Mouse (Mus musculus) effector memory CD4-positive, alpha-beta T cell, adult 5 months (primary cell): ENCODE data around the gene Ccl8. TPM values are rescaled to one million over a fixed set of nuclear protein-coding genes. Genes with fewer than 3 reads are reported as not detected.

ENCODE experiments used
- polyA plus RNA-seq: library from polyadenylated mRNA; unstranded; fragments of 100-300 nt; shearing (Covaris generic); gene quantifications from one replicate; pipeline ENCODE4 v1.2.1, GENCODE M21; 2017

The Ccl8 gene
- polyA plus RNA-seq = not detected

DNA sequence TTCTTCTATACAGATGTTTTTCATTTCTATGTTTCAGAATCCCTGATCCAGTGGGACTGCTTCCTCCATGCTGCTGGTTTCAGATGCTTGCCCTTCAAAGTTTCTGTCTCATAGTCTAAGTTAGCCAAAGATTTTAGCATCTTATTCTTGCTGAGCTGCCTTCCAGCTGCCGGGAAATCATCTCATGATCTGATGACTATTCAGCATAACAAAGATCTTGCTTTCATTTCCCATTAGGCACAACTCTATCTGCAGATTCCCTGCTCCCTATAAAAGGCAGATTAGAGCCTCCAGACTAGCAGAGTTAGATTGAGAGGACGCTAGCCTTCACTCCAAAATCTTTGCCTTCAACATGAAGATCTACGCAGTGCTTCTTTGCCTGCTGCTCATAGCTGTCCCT, at the start of gene Ccl8:
Ccl8 (plus strand) TSS at position 301 of the 400 bp plus-strand sequence.

GRCm38 (mm10) chr11:82101529-82101928, 13.5 kb upstream of the Ccl8 start, which contains the start of gene Ccl12:
Gene Ccl12, plus strand, starts transcription at chr11:82101845.

Other genes with a start within 250 kb of the Ccl8 start
- gene Asic2, start 146.7 kb upstream of the Ccl8 start, polyA plus RNA-seq = not detected
- not detected for gene Ccl2, start 79.6 kb upstream of the Ccl8 start, polyA plus RNA-seq
- not detected for gene Gm17268, start 76.6 kb upstream of the Ccl8 start, polyA plus RNA-seq
- not detected for gene Ccl7, start 69.5 kb upstream of the Ccl8 start, polyA plus RNA-seq
- gene Ccl11, start 57.4 kb upstream of the Ccl8 start, polyA plus RNA-seq = not detected
- gene Ccl12, start 13.3 kb upstream of the Ccl8 start, polyA plus RNA-seq = not detected
- 8.4 TPM for gene Ccl1, start 190.5 kb downstream of the Ccl8 start, polyA plus RNA-seq